ENCODE assay signal across 26 mouse cellular contexts in genomic region chr7:70410350-70410749, GRCm38 (mm10). TPM values are rescaled to one million over a fixed set of nuclear protein-coding genes. Genes with fewer than 3 reads are reported as not detected.
DNase-seq lines count a peak whose midpoint lies in the region; ATAC-seq and TF ChIP-seq lines count a peak whose summit lies in the region.
"Had no signal": no experiment of that assay in that cellular context is flagged by ENCODE, and none has a peak within 500 bp of the region (broad histone marks: within the 10 kb centered on the region; RNA-seq: fewer than 3 reads in every experiment).

No protein-coding gene starts in this region.

- intact Hi-C loops in heart, adult 2 months (cut with DNase I): no loop called here
- intact Hi-C loops in heart, postnatal 10 days (cut with DNase I): no loop called here

- TF ChIP-seq POLR2A in heart, adult 2 months (IDR thresholded peaks at IDR 0.05; ENCODE audit: insufficient read depth, low read depth, low read length): no peak
- no peak for TF ChIP-seq POLR2A in myocyte (IDR thresholded peaks at IDR 0.05; ENCODE audit: insufficient read length, low read depth)

- no peak overlapping the region for H3ac ChIP-seq in myocyte (ENCODE audit: control insufficient read depth, insufficient read length)

- H3K4me3 ChIP-seq in heart, adult 2 months: no peak overlapping the region
- H3K4me3 ChIP-seq in liver, embryonic 11.5 days (ENCODE audit: low read depth, low read length): no peak overlapping the region
- H3K4me3 ChIP-seq in liver, embryonic 12.5 days: no peak overlapping the region
- H3K4me3 ChIP-seq in myocyte: no peak overlapping the region
- H3K4me3 ChIP-seq in midbrain, embryonic 14.5 days (replicated peaks; ENCODE audit: low read depth, low read length): no peak overlapping the region
- H3K4me3 ChIP-seq: embryonic facial prominence, embryonic 10.5 days; forebrain, embryonic 10.5 days; left cerebral cortex, adult 2 months; liver, embryonic 15.5 days; lung, embryonic 15.5 days; megakaryocyte, embryonic 14.5 days; midbrain, embryonic 13.5 days; neural tube, embryonic 13.5 days; stomach, embryonic 15.5 days had no signal

- WGBS in heart, adult 2 months: 30% methylated on average over 3 of the region's 3 CpGs
- WGBS in liver, embryonic 11.5 days: 71% methylated on average over 3 of the region's 3 CpGs
- WGBS in liver, embryonic 12.5 days (ENCODE audit: insufficient replicate concordance): 66% methylated on average over 3 of the region's 3 CpGs
- 89% methylated on average over 3 of the region's 3 CpGs for WGBS in midbrain, embryonic 14.5 days

- H3K79me2 ChIP-seq in heart, adult 2 months (replicated peaks; ENCODE audit: control insufficient read depth, insufficient read depth, low read length): no peaks in the 10 kb centered on the region
- no peaks in the 10 kb centered on the region for H3K79me2 ChIP-seq in myocyte (ENCODE audit: control insufficient read depth, insufficient read depth)

- no peak overlapping the region for H3K9ac ChIP-seq in heart, adult 2 months (ENCODE audit: low read depth, low read length)
- no peak overlapping the region for H3K9ac ChIP-seq in liver, embryonic 11.5 days (ENCODE audit: low read depth, low read length)
- no peak overlapping the region for H3K9ac ChIP-seq in liver, embryonic 12.5 days
- H3K9ac ChIP-seq in midbrain, embryonic 14.5 days (replicated peaks; ENCODE audit: low read length): no peak overlapping the region
- H3K9ac ChIP-seq: liver, embryonic 15.5 days; lung, embryonic 15.5 days; midbrain, embryonic 13.5 days; neural tube, embryonic 13.5 days; stomach, embryonic 15.5 days had no signal

- no peak overlapping the region for H3K4me2 ChIP-seq in liver, embryonic 11.5 days
- H3K4me2 ChIP-seq in liver, embryonic 12.5 days: no peak overlapping the region
- no peak overlapping the region for H3K4me2 ChIP-seq in myocyte (ENCODE audit: low read depth)
- H3K4me2 ChIP-seq in midbrain, embryonic 14.5 days (ENCODE audit: low read length): no peak overlapping the region
- H3K4me2 ChIP-seq: liver, embryonic 15.5 days; lung, embryonic 15.5 days; midbrain, embryonic 13.5 days; neural tube, embryonic 13.5 days; stomach, embryonic 15.5 days had no signal

- DNase-seq in heart, adult 2 months: no peak
- DNase-seq in heart, postnatal 10 days: no peak
- peak; percentile 21 for DNase-seq in liver, embryonic 11.5 days (ENCODE audit: low spot score)
- no peak for DNase-seq in midbrain, embryonic 14.5 days
- no peak for DNase-seq in spleen, postnatal 4 days (ENCODE audit: low spot score in 2 of 2)
- DNase-seq: adrenal gland, adult 2 months; B cell, adult 2 months; cerebellum, adult 11-12 months; cerebellum, postnatal 10 days; kidney, postnatal 4 days; lung, postnatal 36 days had no signal

- no peak for TF ChIP-seq EP300 in heart, adult 2 months (IDR thresholded peaks at IDR 0.05; ENCODE audit: insufficient read depth, low read depth, low read length)

- H3K9me3 ChIP-seq in liver, embryonic 11.5 days (ENCODE audit: control insufficient read depth, low read length): no peaks in the 10 kb centered on the region
- H3K9me3 ChIP-seq in liver, embryonic 12.5 days (replicated peaks): no peaks in the 10 kb centered on the region
- H3K9me3 ChIP-seq in midbrain, embryonic 14.5 days (ENCODE audit: control insufficient read depth, low read length): no peaks in the 10 kb centered on the region
- H3K9me3 ChIP-seq: embryonic facial prominence, embryonic 10.5 days; forebrain, embryonic 10.5 days; liver, embryonic 15.5 days; lung, embryonic 15.5 days; midbrain, embryonic 13.5 days; neural tube, embryonic 13.5 days; stomach, embryonic 15.5 days had no signal

- no peak for TF ChIP-seq CTCF in heart, adult 2 months (IDR thresholded peaks at IDR 0.05)

- peaks cover 6% of the 10 kb centered on the region; the same call in 1 of the 2 replicates for H3K4me1 ChIP-seq in heart, adult 2 months (ENCODE audit: control insufficient read depth, insufficient read depth, low read length)
- no peaks in the 10 kb centered on the region for H3K4me1 ChIP-seq in liver, embryonic 11.5 days (replicated peaks; ENCODE audit: control insufficient read depth, insufficient read depth, low read length)
- no peaks in the 10 kb centered on the region for H3K4me1 ChIP-seq in liver, embryonic 12.5 days
- H3K4me1 ChIP-seq in midbrain, embryonic 14.5 days (ENCODE audit: control insufficient read depth, insufficient read depth, low read length): no peaks in the 10 kb centered on the region
- H3K4me1 ChIP-seq: forebrain, embryonic 10.5 days; liver, embryonic 15.5 days; lung, embryonic 15.5 days; megakaryocyte, embryonic 14.5 days; midbrain, embryonic 13.5 days; neural tube, embryonic 13.5 days; stomach, embryonic 15.5 days had no signal

- H3K36me3 ChIP-seq in heart, adult 2 months (ENCODE audit: control insufficient read depth, insufficient read depth, low read length): peaks cover 4% of the 10 kb centered on the region; the same call in 1 of the 2 replicates
- peaks cover 2% of the 10 kb centered on the region; the same call in 1 of the 2 replicates for H3K36me3 ChIP-seq in liver, embryonic 11.5 days (ENCODE audit: control insufficient read depth, insufficient read depth, low read length)
- 0 out of 2 replicates have a peak, but pooled peaks cover 2% of the 10 kb centered on the region for H3K36me3 ChIP-seq in liver, embryonic 12.5 days
- H3K36me3 ChIP-seq in myocyte (ENCODE audit: control insufficient read depth, insufficient read depth): no peaks in the 10 kb centered on the region
- H3K36me3 ChIP-seq in midbrain, embryonic 14.5 days (ENCODE audit: control insufficient read depth, insufficient read depth, low read length): no peaks in the 10 kb centered on the region
- H3K36me3 ChIP-seq: G1E; liver, embryonic 15.5 days; stomach, embryonic 15.5 days had no signal

- H3K27me3 ChIP-seq in heart, adult 2 months (ENCODE audit: control insufficient read depth, insufficient read depth, low read length): no peaks in the 10 kb centered on the region
- no peaks in the 10 kb centered on the region for H3K27me3 ChIP-seq in liver, embryonic 11.5 days (replicated peaks; ENCODE audit: control insufficient read depth, insufficient read depth, low read length)
- H3K27me3 ChIP-seq in liver, embryonic 12.5 days (replicated peaks): no peaks in the 10 kb centered on the region
- no peaks in the 10 kb centered on the region for H3K27me3 ChIP-seq in myocyte (ENCODE audit: control insufficient read depth, insufficient read depth, insufficient read length)
- no peaks in the 10 kb centered on the region for H3K27me3 ChIP-seq in midbrain, embryonic 14.5 days (ENCODE audit: control insufficient read depth, insufficient read depth, low read length)
- H3K27me3 ChIP-seq: CH12.LX; liver, embryonic 15.5 days; lung, embryonic 15.5 days; megakaryocyte, embryonic 14.5 days; midbrain, embryonic 13.5 days; neural tube, embryonic 13.5 days; stomach, embryonic 15.5 days had no signal

- ATAC-seq in liver, embryonic 11.5 days (replicated peaks; ENCODE audit: low FRiP score): no peak
- no peak for ATAC-seq in liver, embryonic 12.5 days
- no peak for ATAC-seq in midbrain, embryonic 14.5 days (ENCODE audit: low FRiP score, low TSS enrichment)
- ATAC-seq: forebrain, embryonic 16.5 days; intestine, postnatal 0 days; midbrain, embryonic 13.5 days had no signal

- H3K27ac ChIP-seq in heart, adult 2 months: peak overlapping the region; percentile 79
- no peak overlapping the region for H3K27ac ChIP-seq in liver, embryonic 11.5 days (ENCODE audit: low read depth, low read length)
- no peak overlapping the region for H3K27ac ChIP-seq in liver, embryonic 12.5 days
- no peak overlapping the region for H3K27ac ChIP-seq in midbrain, embryonic 14.5 days (replicated peaks; ENCODE audit: low read depth, low read length)
- H3K27ac ChIP-seq: embryonic facial prominence, embryonic 10.5 days; forebrain, embryonic 10.5 days; left cerebral cortex, adult 2 months; liver, embryonic 15.5 days; lung, embryonic 15.5 days; midbrain, embryonic 13.5 days; neural tube, embryonic 13.5 days; stomach, embryonic 15.5 days had no signal

TF ChIP-seq in myocyte, 11 proteins besides CTCF, POLR2A, EP300 and RAD21:
- TF ChIP-seq MYOD1 (IDR thresholded peaks at IDR 0.05; ENCODE audit: control insufficient read depth in 1 of 3, insufficient read length in 2 of 3, low read depth in 2 of 3): peak in 2 of 3 experiments; percentile 59 to 84
- TF ChIP-seq REST (IDR thresholded peaks at IDR 0.05; ENCODE audit: insufficient read depth, insufficient read length): no peak
- TF ChIP-seq E2F4 (IDR thresholded peaks at IDR 0.05; ENCODE audit: insufficient read depth): no peak
- no peak for TF ChIP-seq MAX (IDR thresholded peaks at IDR 0.05; ENCODE audit: low read depth)
- TF ChIP-seq TCF12 (IDR thresholded peaks at IDR 0.05; ENCODE audit: insufficient read depth, poor library complexity, severe bottlenecking): no peak
- TF ChIP-seq SRF (IDR thresholded peaks at IDR 0.05; ENCODE audit: control insufficient read depth, insufficient read length, low read depth): no peak
- TF ChIP-seq CEBPB (IDR thresholded peaks at IDR 0.05; ENCODE audit: insufficient read depth, poor library complexity, severe bottlenecking): no peak
- peak in 2 of 3 experiments; percentile 34 to 58 for TF ChIP-seq MYOG (IDR thresholded peaks at IDR 0.05; ENCODE audit: control insufficient read depth in 1 of 3, insufficient read depth in 1 of 3, insufficient read length in 2 of 3, low read depth in 2 of 3)
- TF ChIP-seq TCF3 (IDR thresholded peaks at IDR 0.05; ENCODE audit: insufficient read length, low read depth): no peak
- TF ChIP-seq USF1 (IDR thresholded peaks at IDR 0.05; ENCODE audit: low read depth): no peak
- no peak for TF ChIP-seq POLR2AphosphoS2 (IDR thresholded peaks at IDR 0.05; ENCODE audit: insufficient read length, low read depth)

RNA-seq across cellular contexts. Expression of gene Nr2f2, which starts 43.8 kb away (rescaled TPM):
- 10 to 100 TPM; 16.4 to 18.8 TPM for total RNA-seq in heart, adult 2 months (2021)
- 22.9 and 39.3 TPM in 2 replicates for polyA plus RNA-seq in heart, adult 2 months (2012; rRNA removed)
- total RNA-seq in heart, postnatal 10 days (2021): 10 to 100 TPM; 25.2 to 30.0 TPM
- 49.6 and 49.7 TPM in 2 replicates for polyA plus RNA-seq in liver, embryonic 11.5 days (2014; fragmentation: Nextera tagmentation; extraction: Ambion mirVana)
- 23.3 and 26.8 TPM in 2 replicates for polyA plus RNA-seq in liver, embryonic 12.5 days (2016; fragmentation: Nextera tagmentation; extraction: Ambion mirVana)
- 7.0 TPM for polyA plus RNA-seq in myocyte (2012; fragmentation: generic; extraction: Trizol)
- 113 and 120 TPM in 2 replicates for polyA plus RNA-seq in midbrain, embryonic 14.5 days (2014; fragmentation: Nextera tagmentation; extraction: Ambion mirVana)
- total RNA-seq: CH12.LX had no signal
- polyA plus RNA-seq: G1E had no signal
